Mouse (Mus musculus) cerebellum, adult 11-12 months (tissue): ENCODE measurements around the gene Numbl.
A peak's percentile ranks its signal among the peaks of the same experiment; 100 is the strongest.

Experiments used
- DNase-seq: peaks from one replicate; pipeline ENCODE4 v3.0.0; 2022

Numbl gene

DNA sequence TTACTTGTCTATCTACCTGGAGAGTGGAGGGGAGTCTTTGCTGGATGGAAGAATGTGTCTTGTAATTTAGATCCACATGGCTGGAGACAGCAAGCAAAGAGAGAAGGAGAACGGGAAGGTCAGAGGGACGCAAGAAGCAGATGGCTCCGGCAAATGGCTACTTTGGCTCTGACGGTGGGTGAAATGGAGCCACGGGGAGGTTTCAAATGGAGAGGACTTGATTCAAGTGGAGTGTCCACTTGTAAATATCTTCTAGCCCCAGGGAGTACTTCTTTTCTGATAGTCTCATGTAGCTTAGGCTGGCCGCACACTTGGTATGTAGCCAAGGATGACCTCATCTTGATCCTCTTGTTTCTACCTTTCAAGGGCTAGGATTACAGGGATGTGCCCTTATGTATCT lies 40.6 kb downstream of the Numbl start:
- peak; percentile 55 for DNase-seq

DNA sequence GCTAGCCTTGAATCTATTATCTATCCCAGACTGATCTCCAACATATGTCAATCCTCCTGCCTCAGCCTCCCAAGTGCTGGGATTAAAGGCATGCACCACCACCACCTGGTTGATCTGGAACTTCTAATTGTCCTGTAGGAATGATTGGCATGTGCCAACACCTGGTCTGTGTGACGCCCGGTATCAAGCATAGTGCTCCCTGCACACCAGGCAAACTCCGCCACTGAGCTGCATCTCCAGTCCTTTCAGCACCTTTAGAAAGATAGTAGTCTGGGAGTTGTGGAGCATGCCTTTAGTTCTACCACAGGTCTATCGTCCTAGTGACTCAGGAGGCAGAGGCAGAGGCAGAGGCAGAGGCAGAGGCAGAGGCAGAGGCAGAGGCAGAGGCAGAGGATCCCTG lies 42.1 kb downstream of the Numbl start:
- DNase-seq, result no peak

DNA sequence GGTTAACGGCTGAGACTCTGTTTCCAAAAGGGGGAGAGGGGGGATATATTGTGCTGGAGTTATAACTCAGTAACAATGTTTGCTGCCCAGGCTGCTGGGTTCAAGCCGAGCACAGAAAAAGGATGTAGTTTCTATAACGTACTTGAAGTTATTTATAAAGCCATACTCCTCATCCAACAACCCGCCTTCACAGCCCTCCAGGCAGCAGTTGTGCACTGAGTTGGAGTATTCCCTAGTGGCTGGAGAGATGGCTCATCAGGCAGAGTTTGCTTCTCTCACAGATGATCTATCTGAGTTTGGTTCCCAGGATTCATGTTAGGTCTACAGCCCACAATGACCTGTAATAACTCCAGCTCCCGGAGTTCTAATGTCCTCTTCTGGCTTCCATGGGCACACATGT lies 42.6 kb downstream of the Numbl start:
- no peak for DNase-seq

DNA sequence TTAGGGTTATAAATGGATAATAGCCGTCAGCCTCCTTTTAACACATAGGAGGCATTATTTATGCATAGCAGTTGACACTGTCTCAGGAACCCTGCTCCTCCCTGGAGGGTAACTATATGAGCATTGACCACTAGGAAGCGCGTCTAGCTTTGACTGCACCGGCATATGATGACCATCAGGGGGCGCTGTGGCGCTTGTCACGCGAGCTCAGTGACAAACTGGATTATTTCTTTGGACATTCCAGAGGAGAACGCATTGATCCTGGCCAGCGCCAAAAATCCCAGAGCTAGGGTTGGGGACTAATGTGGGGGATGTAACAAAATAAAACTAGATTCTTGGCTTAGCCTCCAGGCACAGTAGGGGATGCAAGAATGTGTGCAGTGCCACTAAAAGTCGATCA lies 43.9 kb downstream of the Numbl start:
- DNase-seq, result peak; percentile 60

GRCm38 (mm10) chr7:27305091-27305730 lies 47.0 kb downstream of the Numbl start:
- DNase-seq, result no peak

GRCm38 (mm10) chr7:27306161-27307160 lies 48.2 kb downstream of the Numbl start:
- no peak for DNase-seq

- no peak for DNase-seq
Measured at GRCm38 (mm10) chr7:27307551-27307950, 49.3 kb downstream of the Numbl start.

GRCm38 (mm10) chr7:27308821-27309549 lies 50.8 kb downstream of the Numbl start:
- DNase-seq, result no peak

GRCm38 (mm10) chr7:27309832-27310231 lies 51.6 kb downstream of the Numbl start:
- no peak for DNase-seq

DNA sequence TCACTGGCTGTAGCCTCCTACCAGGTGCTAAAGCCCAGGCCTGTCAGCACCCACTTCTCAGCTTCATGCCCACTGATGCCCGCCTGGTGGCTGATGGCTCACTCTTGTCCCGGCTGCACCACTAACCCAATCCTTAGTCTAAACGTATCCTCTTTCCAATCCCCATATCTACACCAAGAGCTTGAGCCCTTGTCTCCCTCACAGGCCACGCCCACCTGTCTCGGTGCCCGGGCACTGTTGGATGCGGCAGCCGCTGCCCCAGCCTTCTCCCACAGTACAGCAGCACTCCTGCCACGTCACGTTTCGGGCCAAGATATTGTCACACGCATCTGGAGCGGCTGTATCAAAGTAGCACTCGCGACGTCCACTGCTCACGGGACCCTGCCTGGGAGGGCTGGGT lies 52.1 kb downstream of the Numbl start:
- peak; percentile 48 for DNase-seq

GRCm38 (mm10) chr7:27310996-27311535 lies 52.8 kb downstream of the Numbl start:
- no peak for DNase-seq

DNA sequence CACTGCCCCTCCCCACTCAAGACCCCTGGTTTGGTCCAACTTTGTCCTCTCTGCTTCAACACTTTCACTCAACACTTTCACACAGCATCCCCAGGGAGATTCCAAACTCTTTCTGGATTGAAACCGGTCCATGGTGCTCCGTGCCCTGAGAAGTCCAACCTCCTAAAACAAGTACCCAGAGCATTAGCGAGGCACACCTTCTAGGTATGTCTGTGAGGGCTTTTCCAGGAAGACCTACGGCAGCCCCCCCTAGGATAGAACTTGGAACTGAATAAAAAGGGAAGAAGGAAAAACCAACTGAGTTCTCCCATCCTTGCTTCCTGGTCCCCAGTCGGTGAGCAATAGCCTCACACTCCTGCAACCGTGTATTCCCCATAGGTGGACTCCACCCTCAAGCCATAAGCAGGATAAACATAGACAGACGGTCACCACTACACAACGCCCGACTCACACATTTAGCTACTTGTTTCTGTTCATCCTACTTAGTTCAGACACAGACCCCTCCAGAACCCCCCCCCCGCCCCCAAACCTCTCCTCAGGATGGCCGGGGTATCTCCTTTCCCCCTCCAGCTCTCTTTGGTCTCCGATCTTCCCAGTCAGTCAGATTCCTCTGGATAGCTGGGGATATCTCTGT lies 53.5 kb downstream of the Numbl start:
- no peak for DNase-seq

DNA sequence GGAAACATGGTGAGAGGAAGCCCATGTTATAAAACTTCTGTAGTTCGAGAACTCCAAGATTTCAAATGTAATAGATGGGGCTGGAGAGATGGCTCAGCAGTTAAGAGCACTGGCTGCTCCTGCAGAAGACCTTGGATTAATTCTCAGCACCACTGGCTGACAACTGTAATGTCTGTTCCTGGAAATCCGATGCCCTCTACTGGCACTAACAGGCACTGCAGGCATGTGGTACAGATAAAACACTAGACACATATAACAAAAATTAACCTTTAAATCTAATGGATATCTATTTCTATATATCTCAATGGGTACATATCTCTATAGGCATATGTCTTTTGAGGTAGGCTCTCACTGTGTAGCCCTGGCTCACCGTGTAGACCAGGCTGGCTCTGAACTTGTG lies 56.2 kb downstream of the Numbl start:
- DNase-seq, result no peak

DNA sequence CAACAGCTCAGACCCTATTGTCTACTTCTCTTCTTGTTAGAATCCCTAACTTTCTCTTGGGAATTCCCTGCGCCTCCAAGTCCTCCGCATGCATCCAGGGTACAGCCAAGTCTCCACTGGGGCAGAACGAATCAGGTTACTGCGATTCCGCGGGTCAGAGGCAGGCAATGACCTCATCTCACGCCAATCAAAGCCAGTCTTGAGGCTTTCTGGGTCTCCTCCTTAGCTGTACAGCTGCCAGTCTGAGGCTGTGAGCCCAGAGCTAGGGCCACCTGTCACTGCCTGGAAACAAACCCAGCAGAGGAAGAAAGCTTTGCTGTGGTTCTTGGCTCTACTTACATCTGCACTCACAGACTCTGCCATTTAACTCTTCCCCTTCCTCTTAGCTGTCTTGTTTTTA lies 57.7 kb downstream of the Numbl start:
- DNase-seq, result no peak

- DNase-seq, result no peak
Measured at GRCm38 (mm10) chr7:27319411-27319810, 61.2 kb downstream of the Numbl start.

- DNase-seq, result no peak
Measured at GRCm38 (mm10) chr7:27322291-27322690, 64.1 kb downstream of the Numbl start.

- DNase-seq, result no peak
Measured at GRCm38 (mm10) chr7:27323001-27323400, 64.8 kb downstream of the Numbl start.

- no peak for DNase-seq
Measured at GRCm38 (mm10) chr7:27324161-27324560, 65.9 kb downstream of the Numbl start.

GRCm38 (mm10) chr7:27324928-27325327 lies 66.7 kb downstream of the Numbl start:
- no peak for DNase-seq

DNA sequence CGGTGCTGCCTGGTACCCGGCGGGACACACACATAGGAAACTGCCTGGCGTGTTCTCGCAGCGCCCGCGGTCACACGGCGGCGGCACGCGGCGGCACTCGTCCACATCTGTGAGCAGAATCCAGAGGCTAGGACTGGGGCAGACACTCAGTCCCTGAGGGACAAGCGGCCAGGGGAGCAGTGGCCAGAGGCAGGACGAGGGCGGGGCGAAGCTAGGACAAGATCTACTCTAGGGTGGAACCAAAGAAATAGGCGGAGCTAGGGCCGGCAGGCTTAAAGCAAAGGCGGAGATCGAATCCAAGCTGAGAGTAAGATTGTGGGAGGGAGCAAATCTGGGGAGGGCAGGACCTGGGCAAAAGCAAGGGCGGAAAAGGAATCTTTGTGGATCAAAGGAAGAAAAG lies 67.5 kb downstream of the Numbl start:
- peak; percentile 66 for DNase-seq

- peak; percentile 75 for DNase-seq
Measured at GRCm38 (mm10) chr7:27326101-27326880, 68.1 kb downstream of the Numbl start.

DNA sequence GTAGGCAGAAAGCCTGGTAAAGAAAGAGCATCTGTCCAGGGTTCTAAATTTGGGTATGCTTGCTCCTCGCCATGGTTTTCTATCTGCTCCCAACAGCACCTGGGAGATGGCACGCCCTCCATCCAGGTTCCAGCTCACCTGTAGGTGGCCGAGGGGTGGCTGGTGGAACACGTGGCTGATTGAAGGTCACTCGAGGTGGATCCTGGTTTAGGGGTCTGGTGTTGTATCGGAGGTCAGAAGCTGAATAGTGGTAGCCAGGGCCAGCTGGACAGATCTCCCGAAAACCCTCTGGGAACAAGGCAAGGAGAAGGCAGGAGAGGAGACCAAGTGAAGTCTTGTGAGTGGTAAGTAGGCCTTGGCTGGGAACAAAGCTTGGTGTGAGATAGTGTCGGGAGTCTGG lies 69.3 kb downstream of the Numbl start:
- no peak for DNase-seq
